Mouse (Mus musculus) forelimb bud, embryonic 11.5 days (tissue): Measurements from ENCODE around the gene BC051665.

ENCODE experiments used
- DNase-seq: peaks from one replicate; pipeline ENCODE4 v3.0.0-alpha.2; 2012; ENCODE audit warnings: low read depth, low spot score

Gene BC051665

GRCm38 (mm10) chr13:60786264-60786663 is at the start of gene BC051665:
TSS of gene BC051665 (minus strand) at chr13:60786364.
- no peak for DNase-seq

DNA sequence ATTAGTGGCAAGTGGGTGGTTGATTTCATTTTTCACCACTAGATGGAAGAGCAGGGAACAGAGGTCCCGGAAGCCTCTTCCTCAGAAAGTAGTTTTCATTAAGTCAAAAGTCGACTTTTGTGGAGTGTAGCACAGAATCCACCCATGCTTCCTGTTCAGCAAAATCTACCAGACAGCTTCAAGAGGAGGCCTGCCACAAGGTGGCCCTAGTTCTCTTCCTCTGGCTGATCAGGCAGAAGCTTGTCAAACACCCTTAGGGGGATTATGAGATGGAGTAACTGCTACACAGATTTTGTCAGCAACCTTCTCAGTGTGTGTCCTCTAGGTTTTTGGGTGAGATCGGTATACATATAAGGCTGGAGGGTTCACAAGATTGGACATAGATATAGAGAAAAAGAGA is 39.9 kb upstream of the BC051665 start:
- no peak for DNase-seq

DNA sequence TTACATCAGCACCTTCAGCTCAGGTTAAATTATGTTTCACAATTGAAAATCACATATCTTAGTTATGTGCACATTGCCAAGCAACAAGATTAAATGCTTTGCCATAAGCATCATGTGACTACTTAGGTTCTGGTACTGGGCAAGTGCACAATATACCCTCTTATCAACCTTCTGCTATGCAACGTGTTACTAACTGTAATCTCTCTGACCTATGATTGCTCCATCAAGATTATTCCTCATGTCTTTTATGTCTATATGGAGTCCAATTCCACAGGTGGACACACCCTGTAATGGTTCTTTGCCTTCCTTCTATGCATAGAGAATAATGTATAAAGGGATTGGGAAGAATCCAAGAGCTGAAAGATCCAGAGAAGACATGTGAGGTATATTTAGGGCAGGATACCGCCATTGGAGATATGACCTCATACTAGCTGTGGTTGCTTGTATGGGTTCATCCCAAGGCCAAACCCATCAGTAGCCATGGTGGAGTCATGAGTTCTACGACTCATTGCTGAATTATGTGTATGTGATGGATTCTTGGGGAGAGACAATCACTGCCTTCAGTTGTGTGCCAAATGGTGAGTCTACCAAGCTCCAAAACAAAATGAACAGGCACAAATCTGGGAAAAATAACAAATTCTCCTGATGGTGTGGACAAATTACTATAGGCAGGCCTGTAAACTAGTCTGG is 34.5 kb upstream of the BC051665 start:
- no peak for DNase-seq

GRCm38 (mm10) chr13:60819469-60819868 is 33.3 kb upstream of the BC051665 start:
- DNase-seq, result peak; percentile 36

- DNase-seq, result no peak
These were observed 27.6 kb upstream of the BC051665 start for GRCm38 (mm10) chr13:60813722-60814121.

DNA sequence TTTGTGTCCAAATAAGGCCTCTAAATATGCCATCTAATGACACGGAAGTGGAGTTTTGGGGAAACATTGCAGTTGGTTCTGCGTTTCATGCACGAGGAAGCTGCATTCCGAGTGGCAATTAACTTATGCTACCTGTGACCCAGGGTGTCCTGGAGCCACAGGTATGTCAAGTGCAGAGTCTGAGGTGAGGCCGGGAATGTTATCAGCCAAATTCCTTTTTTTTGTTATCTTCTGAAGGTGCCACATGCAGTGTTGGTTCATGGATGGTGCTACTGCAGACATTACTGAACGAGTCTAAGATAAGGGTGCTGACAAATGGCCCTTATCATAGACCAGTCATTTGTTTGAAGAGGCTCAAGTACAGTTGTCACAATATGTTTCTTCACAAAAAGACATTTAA is 26.6 kb upstream of the BC051665 start:
- DNase-seq, result no peak

DNA sequence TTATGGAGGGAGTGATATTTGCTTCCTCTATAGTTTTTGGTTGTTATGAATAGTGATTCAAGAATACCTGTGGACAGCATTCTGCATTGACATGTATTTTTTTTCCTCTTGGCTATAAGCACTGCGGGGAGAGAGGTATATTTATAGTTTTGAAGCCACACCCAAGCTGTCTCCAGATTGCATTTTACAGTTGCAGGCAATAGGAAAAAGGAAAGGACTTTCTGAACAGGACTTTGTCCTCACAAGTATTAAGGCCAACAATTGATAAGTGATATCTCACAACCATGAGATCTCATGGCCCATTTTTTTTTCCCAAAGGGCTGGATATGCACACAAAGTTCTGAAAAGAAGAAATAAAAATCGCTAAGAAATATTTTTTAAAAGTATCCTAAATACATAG is 23.5 kb upstream of the BC051665 start:
- no peak for DNase-seq

GRCm38 (mm10) chr13:60802749-60803148 is 16.6 kb upstream of the BC051665 start, which contains the start of gene Ctsll3:
TSS of gene Ctsll3 (minus strand) at chr13:60802849.
- DNase-seq, result no peak

DNA sequence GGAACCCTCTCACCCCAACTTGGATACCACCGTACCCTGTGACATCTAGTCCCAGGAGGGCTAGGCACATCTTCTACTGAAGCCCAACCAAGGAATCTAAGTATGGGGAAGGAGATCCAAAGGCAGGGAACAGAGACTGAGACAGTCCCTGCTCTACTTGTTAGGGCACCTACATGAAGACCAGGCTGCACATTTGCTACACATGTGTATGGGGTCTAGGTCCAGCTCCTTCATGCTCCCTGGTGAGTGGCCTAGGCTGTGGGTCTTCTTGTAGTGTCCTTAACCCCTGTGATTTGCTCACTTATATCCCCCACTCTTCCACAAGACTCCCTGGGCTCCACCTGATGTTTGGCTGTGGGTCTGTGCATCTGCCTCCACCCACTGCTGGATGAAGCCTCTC is 3.3 kb upstream of the BC051665 start:
- no peak for DNase-seq

DNA sequence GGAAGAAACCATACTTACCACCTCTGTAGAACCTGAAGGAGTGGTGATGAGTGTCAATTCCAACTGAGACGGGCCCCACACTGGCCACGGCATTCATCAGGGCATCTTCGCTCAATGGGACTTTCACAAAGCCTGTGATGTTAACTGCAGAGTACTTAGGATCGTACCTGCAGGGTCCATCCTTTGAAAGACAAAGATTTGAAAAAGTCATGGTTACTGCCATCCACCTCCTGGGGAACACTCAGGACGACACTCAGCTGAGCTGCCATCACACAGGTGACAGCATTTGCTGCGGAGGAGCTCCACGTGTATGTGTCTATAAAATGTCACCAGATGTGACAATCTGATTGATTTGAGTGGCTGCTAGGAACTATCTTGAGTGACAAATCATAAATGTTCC is 2.9 kb downstream of the BC051665 start:
- DNase-seq, result no peak

DNA sequence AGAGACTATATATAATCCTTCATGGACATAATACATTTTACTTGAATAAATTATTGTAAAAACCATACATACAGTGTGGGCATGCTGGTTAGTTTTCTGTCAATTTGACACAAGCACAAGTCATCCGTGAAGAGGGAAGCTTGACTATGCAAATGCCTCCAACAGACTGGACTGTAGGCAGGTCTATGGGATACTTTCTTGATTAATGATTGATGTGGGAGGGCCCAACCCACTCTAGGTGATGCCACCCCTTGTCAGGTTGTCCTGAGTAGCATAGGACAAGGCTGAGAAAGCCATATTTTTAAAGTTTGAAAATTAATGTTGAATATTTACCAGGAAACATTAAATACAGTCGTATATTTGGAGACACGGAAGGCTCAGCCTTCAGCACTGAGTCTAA is 5.6 kb downstream of the BC051665 start:
- DNase-seq, result no peak

GRCm38 (mm10) chr13:60761161-60761560 is 25.0 kb downstream of the BC051665 start:
- DNase-seq, result no peak

GRCm38 (mm10) chr13:60760392-60760791 is 25.8 kb downstream of the BC051665 start:
- no peak for DNase-seq

DNA sequence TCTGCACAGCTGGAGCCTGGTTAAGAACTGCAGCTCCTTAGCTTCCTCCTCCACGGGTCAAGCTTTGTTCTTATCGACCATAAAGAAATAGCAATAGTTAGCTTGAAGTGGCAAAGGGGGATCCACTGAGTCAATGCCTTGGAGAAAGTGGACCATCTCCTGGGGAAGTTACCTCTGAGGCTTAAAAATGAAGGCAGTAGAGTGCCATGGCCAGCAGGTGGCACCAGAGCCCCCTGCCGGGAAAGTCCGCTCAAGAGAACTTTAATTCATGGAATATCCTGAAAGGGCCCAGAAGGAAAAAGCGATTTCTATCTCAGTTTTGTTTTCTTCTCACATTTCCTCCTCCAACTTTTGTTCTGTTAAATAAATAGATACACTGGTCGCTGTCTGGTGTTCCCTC is 27.0 kb downstream of the BC051665 start:
- DNase-seq, result peak; percentile 43

DNA sequence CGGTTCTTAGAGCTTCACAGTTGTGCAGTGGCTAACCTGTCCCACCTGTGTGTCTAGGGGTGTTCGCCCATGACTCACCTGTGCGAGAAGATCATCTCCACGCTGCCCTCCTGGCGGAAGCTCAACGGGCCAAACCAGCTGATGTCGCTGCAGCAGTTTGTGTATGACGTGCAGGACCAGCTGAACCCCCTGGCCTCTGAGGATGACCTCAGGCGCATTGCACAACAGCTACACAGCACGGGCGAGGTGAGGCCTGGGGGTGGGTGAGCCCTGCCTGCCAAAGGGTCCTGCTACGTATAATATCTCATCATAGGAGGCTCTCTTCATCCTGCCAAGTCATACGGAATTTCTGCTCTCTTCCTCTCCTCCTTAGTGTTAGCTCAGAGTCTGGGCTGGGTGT is 28.9 kb downstream of the BC051665 start:
- DNase-seq, result no peak

GRCm38 (mm10) chr13:60755251-60755650 is 30.9 kb downstream of the BC051665 start:
- DNase-seq, result no peak

DNA sequence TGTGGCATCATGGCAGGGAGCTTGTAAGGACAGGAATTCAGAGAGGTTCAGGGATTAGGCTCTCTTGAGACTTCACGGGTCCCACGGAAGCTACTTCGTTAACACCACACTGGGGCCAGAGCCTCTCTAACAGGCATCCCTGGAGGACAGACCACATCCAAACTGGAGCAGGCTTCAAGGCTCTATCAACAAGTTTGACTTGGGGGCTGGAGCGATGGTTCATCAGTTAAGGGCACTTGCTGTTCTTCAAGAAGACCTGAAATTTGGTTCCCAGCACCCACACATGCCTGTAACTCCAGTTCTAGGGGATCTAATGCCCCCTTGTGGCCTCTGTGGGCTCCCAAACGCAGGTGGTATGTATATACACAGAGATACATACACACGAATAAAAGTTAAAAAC is 32.9 kb downstream of the BC051665 start:
- DNase-seq, result no peak

DNA sequence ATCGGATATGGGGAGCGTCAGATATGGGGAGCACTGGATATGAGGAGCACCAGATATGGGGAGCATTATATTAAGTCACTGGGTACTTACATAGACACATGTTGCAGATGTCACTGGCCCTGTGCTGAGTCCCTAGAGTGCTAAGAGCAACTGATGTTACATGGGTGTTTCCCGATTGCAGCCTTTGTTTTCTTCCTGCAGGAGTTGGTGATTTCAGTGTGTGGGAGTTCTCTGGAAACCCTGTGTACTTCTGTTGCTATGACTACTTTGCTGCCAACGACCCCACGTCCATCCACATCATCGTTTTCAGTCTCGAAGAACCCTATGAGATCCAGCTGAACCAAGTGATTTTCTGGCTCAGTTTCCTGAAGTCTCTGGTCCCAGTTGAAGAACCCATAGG is 35.2 kb downstream of the BC051665 start:
- no peak for DNase-seq

DNA sequence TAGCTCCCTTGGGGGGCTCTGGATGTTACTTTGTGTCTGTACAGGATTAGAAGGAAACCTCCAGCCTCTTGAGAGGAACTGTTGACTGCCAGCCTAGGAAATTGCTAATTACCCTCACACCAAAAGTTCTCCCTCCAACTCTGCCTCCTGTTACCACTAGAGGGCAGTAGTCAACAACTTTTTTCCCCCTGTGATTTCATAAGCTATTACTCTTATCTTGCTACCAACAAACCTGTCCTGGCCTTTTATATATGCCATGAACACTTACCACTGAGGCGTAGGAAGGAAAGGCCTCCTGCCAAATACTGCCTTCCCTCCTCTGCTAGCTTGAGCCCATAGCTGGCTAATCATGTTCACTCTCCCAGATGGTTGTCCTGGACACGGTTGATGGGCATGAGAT is 37.6 kb downstream of the BC051665 start:
- DNase-seq, result peak; percentile 20

DNA sequence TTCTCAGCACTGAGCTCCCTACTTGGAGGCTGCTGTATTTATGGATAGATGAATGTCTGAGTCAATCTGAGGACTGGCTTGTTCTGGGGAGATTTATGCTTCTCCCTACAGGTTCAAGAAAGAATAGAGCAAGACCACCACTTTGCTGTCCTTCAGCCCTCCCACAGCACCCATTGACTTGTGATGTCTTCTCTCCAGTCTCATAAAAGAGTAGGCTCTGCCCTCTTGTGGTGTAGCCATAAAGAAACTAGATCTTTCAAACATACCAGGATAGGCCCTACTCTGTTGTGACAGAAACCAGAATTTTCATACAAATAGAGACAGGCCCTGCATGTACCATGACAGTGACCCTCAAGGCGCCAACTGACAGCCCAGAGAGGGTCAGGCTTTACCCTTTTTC is 39.0 kb downstream of the BC051665 start:
- DNase-seq, result no peak

DNA sequence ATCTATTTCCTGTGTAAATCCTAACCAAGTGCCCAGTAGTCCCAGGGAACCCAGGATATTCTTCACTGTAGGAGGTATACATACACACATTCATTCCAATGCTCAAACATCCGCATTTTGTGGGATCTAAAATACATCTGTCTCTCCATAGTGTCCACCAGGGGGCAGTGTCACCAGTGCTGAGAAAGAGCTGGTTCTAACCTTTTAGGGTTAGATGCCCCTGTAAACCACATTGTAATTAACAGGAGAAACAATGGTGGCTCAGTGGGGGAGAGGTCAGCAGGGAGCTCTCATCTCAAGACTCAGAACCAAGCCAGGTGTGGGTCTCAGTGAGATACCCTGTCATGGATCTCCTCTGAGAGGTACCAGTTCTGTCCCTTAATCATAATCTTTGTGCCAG is 39.9 kb downstream of the BC051665 start:
- DNase-seq, result peak; percentile 51

DNA sequence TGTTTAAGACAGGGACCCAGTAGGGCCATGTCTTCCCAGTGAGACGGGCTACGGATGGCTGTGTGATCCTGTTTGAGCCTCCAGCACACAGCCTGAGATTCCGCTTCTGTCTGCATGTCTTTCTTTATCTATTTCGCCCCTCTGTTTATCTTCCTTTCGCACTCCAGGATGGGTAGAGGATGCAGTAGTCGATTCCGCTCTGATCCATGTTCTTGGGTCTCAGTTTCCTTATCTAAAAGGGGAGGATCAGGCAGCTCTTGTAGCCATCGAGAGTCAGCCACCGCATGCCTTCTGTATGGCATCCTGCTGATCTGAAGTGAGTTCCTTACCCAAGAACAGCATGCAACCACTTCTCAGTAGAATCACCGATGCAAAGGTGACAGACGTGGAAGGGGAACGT is 40.8 kb downstream of the BC051665 start:
- no peak for DNase-seq

- no peak for DNase-seq
These were observed 41.4 kb downstream of the BC051665 start for GRCm38 (mm10) chr13:60744736-60745135.

- peak; percentile 77 for DNase-seq
These were observed 42.1 kb downstream of the BC051665 start for GRCm38 (mm10) chr13:60744078-60744460.
